Mouse (Mus musculus) granulocyte monocyte progenitor cell, adult 5-6 weeks (primary cell): ENCODE measurements around the gene Akr1b7. TPM values are rescaled to one million over a fixed set of nuclear protein-coding genes. Genes with fewer than 3 reads are reported as not detected.

Source experiments
- ATAC-seq: replicated peaks from 2 replicates; pipeline ENCODE4 v1.8.0; 2016; ENCODE audit warnings: mild to moderate bottlenecking, moderate TSS enrichment, inconsistent platforms; ENCODE audit not compliant: poor library complexity, severe bottlenecking
- total RNA-seq, 2 experiments: library from RNA; stranded (forward) in 1 of 2; stranded (reverse) in 1 of 2; fragments of 200-712, 200-1000 nt in 1 of 2; fragments of >200 nt in 1 of 2; fragmentation: Nextera tagmentation in 1 of 2; gene quantifications; 2 replicates each; pipeline ENCODE4 v1.2.3; 2014 to 2017

Akr1b7 gene
- total RNA-seq, 2 experiments from 2014 or later: not detected

GRCm38 (mm10) chr6:34416521-34416920 is 4.4 kb downstream of the Akr1b7 start:
- no peak for ATAC-seq

GRCm38 (mm10) chr6:34419071-34419470 is 6.9 kb downstream of the Akr1b7 start:
- ATAC-seq: no peak

DNA sequence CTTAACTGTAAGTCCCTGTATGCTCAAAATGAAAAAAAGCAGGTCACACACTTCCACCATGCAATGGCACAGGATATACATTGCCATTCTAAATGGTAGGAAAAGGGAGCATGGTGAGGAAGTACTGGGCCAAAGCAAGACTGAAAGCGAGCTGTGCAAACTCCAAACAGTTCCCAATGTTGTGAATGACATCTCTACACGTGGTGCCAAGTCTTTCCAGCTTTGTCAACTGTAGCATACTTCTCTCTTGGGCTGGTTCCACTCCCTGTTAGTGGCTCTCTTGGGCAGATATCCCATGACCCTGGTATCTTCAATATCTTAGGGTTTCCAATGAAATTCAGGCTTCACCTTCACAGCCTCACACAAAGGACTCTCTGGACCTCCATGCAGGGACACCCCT is 26.9 kb downstream of the Akr1b7 start:
- no peak for ATAC-seq

DNA sequence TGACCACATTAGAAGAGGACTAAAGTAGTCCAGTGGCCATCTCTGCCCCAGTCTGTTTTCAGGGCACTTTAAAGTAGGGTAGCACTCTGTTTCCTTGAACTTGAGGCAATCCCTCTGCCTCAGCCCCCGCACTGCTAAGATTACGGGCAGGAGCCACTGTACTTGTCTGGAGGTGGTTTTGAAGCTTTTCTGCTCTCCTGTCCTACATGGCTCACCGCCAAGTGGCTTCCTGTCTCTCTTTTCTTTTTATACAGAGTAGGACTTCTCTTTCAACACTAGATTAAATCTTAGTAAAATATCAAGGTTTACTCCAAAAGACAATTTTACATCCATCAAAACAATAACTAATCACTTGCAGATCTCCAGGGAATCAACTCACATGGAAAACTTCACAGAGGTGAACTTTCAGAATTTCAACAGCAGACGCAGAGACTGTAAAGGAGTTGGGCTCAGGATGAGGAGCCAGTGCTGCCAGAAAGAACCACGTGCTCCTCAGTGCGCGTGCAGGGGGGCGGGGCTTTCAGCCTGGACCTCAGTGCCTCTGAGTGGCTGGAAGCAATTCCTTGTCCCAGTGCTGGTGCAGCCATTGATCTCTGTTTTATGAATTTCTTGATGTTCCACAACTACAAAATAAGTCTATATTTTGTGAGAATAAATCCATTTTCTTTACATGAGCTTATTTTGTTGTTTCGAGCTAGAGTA is 29.6 kb downstream of the Akr1b7 start:
- no peak for ATAC-seq

DNA sequence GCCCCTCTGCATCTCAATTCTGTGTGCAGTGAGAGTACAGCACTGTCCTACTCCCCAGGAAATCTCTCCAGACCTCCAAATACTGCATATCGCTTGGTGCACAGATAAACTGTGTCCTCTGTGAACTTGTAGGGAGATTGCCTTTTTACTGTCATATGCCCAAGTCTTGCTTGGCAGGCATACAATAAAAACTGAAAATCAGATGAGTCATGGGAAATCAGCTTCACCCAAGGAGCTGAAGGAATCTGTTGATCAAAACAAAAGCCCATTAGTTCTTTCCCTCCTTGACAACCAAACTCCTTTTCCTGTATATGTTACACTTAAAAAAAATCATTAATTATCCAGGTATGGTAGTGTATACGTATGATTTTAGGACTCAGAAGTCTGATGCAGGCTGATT is 31.7 kb downstream of the Akr1b7 start:
- no peak for ATAC-seq

DNA sequence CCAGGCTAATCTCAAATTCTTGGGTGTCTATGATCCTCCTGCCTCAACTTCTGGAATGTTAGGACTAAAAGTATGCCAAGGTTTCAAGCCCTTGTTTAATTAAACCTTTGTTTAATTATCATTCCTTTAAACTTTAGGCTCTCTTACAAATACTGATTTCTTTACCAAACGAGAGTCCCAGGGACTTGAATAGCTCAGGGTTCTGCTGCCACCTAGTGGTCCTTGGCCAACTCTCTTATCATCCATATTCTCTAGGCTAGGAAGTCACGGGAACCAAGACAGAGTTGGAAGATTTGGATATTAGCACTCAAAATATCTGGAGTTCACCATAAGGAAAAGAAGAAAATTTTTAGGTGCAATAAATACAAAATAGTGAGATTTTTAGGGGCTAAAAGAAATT is 35.8 kb downstream of the Akr1b7 start:
- peak; percentile 76 for ATAC-seq

GRCm38 (mm10) chr6:34448696-34449095 is 36.6 kb downstream of the Akr1b7 start:
- ATAC-seq: no peak

DNA sequence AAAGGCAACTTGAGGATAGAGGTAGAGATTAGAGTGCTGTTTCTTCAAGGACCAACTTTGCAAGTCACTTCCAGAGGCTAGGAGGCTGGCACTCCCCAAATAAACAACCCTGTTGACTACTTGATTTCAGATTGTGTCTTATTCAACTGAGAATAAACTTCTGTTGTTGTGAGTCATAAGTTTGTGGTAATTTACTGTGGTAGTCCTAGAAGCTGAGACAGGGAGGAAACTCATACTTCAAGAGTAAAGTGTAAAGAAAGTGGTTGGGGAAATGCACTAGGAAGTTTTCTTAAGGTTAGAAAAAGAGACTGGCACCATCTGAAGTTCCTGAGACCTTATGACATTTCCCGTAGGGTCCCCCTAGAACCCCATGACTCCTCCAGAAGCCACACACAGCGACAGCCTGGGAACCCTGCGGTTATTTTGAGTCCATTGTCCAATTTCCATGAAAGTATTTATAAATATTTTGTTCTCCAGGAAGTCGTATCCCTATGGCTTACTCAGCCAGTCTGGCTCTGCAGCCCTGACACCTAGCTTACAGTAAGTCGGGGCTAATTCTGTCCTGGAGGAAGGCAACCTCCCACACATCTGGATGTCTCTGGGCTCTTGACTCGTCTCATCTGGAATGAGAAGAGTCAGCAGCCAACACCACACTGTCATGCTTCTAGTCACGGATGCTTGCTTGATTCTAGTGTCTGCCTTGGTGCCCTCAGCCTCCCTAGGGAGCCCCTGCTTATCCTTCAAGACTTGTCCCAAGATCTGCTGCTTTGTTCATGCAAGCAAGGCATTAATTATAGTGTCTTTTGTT is 41.0 kb downstream of the Akr1b7 start:
- no peak for ATAC-seq

DNA sequence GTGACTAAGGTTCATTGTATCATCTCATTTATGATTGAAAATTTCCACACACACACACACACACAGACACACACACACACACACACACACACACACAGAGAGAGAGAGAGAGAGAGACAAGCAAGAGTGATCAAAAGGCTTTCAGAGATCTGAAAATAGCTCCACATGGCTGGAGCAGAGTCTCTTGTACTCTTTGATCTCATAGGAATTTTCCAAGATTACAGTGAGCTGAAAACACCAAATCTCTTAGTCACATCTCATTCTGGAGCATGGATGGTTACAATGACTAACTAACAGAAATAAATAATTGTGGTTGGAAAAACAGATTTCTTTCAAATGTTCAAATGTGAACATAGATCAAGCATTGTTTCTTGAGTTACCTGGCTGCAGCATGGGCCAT is 47.3 kb downstream of the Akr1b7 start:
- ATAC-seq: no peak

DNA sequence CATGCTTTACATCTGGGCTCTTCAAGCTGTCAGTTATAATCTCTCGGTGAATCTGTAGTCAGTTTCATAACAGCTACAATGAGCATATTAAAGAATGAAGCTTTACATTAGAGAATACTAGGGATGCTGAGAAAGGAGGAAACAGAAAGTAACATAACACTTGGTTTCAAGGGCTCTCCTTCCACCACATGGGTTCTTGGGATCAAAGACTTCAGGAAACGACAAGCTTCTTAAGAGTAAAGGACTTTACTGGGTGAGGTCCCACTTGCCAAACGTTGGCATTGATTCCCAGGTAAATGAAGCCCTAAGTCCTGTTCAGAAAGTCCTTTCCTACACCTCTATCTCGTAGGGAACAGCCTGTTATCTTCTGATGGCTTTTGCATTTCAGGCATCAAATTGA is 48.5 kb downstream of the Akr1b7 start:
- ATAC-seq: no peak

DNA sequence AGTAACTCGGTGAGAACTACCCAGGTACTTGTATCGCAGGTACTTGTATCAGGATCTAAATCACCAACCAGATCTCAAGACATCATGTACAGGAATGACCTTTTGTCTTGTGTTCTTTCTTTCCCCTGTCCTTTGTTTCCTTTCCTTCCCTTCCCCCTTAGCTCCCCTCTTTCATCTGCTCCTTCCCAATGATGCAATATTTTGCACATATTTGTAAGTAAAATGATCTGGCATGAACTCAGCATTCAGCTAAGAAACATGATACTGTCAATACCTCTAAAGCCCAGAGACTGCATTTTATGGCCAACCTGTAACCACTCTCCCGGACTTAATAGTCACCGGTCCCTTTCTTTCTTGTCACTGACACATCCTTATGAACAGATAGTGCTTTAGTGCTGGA is 51.4 kb downstream of the Akr1b7 start:
- no peak for ATAC-seq

- ATAC-seq: no peak
Measured at GRCm38 (mm10) chr6:34471434-34472110, 59.4 kb downstream of the Akr1b7 start.

Other genes with a start within 250 kb of the Akr1b7 start
- gene Slc35b4, start 235.2 kb upstream of the Akr1b7 start, total RNA-seq (2014; fragmentation: Nextera tagmentation): 33.6 and 34.9 TPM in 2 replicates
- gene Slc35b4, start 235.2 kb upstream of the Akr1b7 start, total RNA-seq (2017): 25.9 and 36.7 TPM in 2 replicates
- 276 and 347 TPM in 2 replicates for gene Akr1b3, start 94.9 kb upstream of the Akr1b7 start, total RNA-seq (2014; fragmentation: Nextera tagmentation)
- 156 and 169 TPM in 2 replicates for gene Akr1b3, start 94.9 kb upstream of the Akr1b7 start, total RNA-seq (2017)
- not detected in 2 replicates for gene Akr1b8, start 58.2 kb upstream of the Akr1b7 start, total RNA-seq (2014; fragmentation: Nextera tagmentation)
- gene Akr1b8, start 58.2 kb upstream of the Akr1b7 start, total RNA-seq (2017): not detected in 2 replicates
- gene Akr1b10, start 28.1 kb upstream of the Akr1b7 start, total RNA-seq (2014; fragmentation: Nextera tagmentation): 37.8 and 58.6 TPM in 2 replicates
- 29.6 and 31.5 TPM in 2 replicates for gene Akr1b10, start 28.1 kb upstream of the Akr1b7 start, total RNA-seq (2017)
- 4.1 and 8.7 TPM in 2 replicates for gene Bpgm, start 63.9 kb downstream of the Akr1b7 start, total RNA-seq (2014; fragmentation: Nextera tagmentation)
- gene Bpgm, start 63.9 kb downstream of the Akr1b7 start, total RNA-seq (2017): 11.5 and 15.8 TPM in 2 replicates
- gene Cald1, start 186.2 kb downstream of the Akr1b7 start, total RNA-seq (2014; fragmentation: Nextera tagmentation): not detected in 2 replicates
- 0.39 and 0.77 TPM in 2 replicates for gene Cald1, start 186.2 kb downstream of the Akr1b7 start, total RNA-seq (2017)